Mouse (Mus musculus): ENCODE results near the gene Zswim5.
"Not testable (repeated sequence)": the region's sequence is repeated elsewhere in the genome, so short reads cannot be mapped to it uniquely, and the experiment has no call there.

Gene Zswim5

DNA sequence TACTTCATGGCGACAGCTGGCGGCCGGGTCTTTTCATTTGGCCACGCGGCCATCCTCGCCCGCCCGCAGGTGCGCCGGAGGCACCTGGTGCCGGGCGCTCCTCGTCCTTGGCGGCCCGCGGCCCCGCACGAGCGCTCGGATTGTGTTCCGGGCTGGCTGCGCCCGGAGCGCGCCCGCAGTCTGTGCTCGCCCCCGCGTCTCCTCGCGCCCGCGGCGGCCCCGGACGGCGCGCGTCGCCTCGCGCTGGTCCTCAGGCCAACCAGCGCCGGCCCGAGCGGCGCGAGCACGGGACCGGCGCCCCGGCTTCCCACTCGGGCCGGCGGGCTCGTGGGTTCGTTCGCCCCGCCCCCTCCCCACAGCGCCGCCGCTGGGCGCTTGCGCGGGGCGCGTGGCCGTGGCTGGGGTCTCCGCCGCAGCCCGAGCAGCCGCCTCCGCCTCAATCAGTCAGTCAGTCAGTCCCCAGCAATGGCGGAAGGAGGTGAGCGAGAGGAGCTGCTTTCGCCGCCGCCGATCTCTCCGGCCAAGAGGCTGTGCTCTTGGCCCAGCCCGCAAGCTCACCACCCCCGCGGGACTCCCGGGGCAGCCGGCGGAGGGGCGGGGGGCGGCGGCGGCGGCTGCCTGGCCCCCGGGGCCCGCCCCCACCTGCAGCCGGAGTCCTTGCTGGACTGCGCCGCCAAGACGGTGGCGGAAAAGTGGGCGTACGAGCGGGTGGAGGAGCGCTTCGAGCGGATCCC is at the start of gene Zswim5:
Gene Zswim5 (plus strand): TSS at position 382 of the 734 bp plus-strand sequence.
- peak; percentile 34 for DNase-seq (ENCODE audit: low spot score)

- DNase-seq (ENCODE audit: low spot score), result peak; percentile 58
Observed at GRCm38 (mm10) chr4:116827819-116828218, 49.4 kb upstream of the Zswim5 start.

DNA sequence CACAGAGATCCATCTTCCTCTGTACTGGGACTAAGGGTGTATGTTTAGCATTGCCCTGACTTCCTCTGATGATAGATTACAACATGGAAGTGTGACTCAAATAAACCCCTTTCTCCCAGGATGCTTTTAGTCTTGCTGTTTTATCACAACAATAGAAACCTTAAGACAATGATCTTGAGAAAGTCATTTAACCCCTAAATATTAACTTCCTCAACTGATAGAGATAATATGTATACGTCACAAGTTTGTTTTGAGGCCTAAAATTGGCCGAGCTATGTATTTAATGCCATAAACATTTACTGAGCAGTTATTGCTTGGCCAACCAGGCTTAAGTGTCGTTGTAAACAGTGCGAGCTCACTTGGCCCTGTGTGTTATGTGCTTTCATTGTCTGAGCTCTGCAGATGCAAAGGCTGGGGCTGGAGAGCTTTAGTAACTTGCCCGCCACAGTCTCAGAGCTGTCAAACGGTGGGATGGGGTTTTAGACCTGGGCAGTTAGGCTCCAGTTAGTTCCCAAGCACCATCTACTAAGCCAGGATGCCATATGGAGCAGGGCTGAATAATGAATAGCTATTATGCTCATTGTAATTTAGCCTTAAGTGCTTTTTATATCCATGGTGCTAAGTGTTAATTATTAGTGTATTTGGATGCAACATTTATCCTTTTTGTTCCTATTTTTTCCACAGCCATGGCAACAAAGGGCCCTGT is 47.7 kb upstream of the Zswim5 start:
- DNase-seq (ENCODE audit: low spot score), result no peak

- DNase-seq (ENCODE audit: low spot score), result no peak
Observed at GRCm38 (mm10) chr4:116830070-116830368, 47.2 kb upstream of the Zswim5 start.

DNA sequence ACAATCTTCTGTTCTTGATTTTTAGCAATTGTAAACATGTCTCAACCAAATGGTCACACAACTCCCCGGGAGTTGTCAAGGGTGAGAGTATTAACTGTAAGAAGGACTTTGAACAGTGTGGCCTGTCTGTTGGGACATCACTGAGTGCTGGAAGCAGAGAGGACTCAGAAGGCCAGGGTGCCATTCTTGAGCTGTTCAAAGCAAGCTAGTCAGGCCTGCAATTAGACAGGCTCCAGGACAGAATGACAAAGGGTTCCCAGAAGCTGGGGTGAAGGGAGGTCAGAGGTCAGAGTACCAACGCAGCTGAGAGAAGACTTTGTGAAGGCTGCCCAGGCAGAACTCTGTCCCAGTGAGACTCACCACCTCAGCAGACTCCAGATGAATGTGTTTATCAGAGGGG is 38.2 kb upstream of the Zswim5 start:
- no peak for DNase-seq (ENCODE audit: low spot score)

DNA sequence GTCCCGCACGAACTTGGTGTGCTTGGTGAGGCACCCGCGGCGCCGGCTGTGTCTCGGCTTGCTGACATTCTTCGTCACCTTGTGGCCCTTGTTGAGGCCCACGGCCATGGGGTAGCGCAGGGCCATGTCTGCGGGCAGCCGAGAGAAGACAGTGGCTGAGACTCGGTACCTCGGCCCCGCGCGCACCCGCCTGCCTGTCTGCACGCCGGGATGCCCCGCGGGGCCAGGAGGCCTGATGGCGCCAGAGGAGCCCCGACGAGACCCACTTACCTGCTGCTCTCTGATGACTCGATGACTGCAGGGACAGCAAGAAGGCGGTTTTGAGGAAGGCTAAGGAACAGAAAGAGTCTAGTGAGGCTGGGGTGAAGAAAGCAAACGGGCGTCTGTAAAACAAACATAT is 37.1 kb upstream of the Zswim5 start:
- DNase-seq (ENCODE audit: low spot score), result not testable (repeated sequence)

DNA sequence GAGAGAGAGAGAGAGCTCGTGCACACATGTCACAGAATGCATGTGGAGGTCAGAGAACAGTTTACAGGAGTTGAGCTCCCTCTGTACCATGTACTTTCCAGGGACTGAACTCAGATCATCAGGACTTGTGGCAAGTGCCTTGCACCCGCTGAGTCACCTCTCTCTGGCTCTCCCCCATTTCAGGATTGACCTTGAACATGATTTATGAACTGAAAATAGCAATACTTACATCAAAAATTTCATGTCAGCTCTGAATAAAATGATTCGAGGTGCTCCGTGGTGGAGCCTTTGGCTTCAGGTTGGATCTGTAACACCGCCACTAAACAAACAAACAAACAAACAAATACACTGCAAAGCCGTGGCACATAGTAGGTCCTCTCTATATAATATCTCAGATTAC is 36.3 kb upstream of the Zswim5 start:
- DNase-seq (ENCODE audit: low spot score), result no peak

GRCm38 (mm10) chr4:116844324-116844723 is 32.9 kb upstream of the Zswim5 start:
- no peak for DNase-seq (ENCODE audit: low spot score)

GRCm38 (mm10) chr4:116849901-116850300 is 27.3 kb upstream of the Zswim5 start:
- no peak for DNase-seq (ENCODE audit: low spot score)

DNA sequence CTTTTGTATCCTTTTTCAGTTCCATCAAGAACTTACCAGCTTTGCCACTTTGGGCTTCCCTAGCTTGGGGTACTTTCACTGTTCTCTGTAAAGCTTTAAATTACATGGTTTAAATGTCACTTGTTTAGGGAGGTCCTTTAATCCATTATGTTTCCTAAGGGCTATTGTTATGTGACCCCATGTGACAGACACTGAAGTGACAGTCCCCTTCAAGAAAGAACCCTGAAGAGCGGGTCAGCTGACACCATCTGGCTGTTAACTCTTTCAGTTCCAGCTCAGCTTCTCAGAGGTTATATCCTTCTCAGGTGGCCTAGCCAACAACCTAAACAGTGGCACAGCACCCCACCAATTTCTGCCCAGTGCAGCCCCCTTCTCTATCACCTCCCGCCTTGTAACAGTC is 22.9 kb upstream of the Zswim5 start:
- no peak for DNase-seq (ENCODE audit: low spot score)

GRCm38 (mm10) chr4:116857203-116857602 is 20.0 kb upstream of the Zswim5 start:
- no peak for DNase-seq (ENCODE audit: low spot score)

DNA sequence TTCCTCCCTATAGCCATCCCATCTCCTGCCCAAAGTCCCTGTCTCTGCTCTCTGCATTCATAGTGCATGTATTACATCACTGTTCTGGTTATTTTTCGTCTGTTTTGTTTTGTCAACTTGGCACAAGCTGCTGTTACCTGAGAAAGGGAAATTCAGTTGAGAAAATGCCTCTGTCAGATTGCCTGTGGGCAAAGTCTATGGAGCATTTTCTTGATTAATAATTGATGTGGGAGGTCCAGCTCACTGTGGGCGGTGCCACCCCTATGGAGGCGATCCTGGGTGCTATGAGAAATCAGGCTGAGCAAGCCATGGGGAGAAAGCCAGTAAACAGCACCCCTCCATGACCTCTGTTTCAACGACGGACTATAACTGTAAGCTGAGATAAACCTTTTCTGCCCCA is 17.5 kb upstream of the Zswim5 start:
- no peak for DNase-seq (ENCODE audit: low spot score)

GRCm38 (mm10) chr4:116862023-116862422 is 15.2 kb upstream of the Zswim5 start:
- DNase-seq (ENCODE audit: low spot score), result no peak

GRCm38 (mm10) chr4:116869898-116870297 is 7.3 kb upstream of the Zswim5 start:
- DNase-seq (ENCODE audit: low spot score), result no peak

DNA sequence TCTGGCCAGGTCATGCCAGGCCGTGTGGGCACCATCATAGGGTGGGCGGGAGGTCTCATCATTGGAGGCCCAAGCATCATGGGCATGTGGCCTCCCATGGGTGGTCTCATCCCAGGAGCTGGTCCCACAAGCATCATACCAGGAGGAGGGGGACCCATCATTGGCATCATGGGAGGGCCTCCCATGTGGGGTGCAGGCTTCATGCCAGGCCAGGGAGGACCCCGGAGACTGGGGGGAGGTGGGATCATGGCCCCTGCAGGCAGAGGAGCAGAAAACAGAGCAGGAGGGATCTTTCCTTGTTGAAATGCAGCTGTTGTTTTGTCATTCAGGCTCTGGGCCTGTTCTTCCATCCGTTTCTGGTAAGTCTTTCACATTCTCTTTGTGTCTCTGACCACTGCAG is 2.6 kb upstream of the Zswim5 start:
- no peak for DNase-seq (ENCODE audit: low spot score)

DNA sequence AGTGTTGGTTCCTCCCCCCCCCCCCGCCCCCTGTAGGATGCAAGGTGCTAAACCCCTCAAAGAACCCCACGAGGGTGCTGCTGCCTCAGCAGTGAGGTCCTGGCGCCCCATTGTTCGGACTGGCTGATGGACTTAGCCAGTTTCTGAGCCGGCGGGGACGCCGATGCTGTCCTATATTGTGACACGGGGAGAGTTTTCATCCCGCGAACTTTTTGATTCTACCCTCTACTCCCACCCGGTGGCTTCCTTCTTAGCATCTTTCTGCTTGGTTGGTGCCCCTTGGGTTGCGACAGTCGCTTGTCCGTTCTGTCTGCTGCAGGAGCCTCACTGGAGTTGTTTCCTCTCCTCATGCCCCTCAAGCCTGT is 564 bp upstream of the Zswim5 start:
- DNase-seq (ENCODE audit: low spot score), result no peak

GRCm38 (mm10) chr4:116877729-116878321 is 649 bp downstream of the Zswim5 start:
- no peak for DNase-seq (ENCODE audit: low spot score)

GRCm38 (mm10) chr4:116878491-116878890 is 1.3 kb downstream of the Zswim5 start:
- DNase-seq (ENCODE audit: low spot score), result no peak

- DNase-seq (ENCODE audit: low spot score), result no peak
Observed at GRCm38 (mm10) chr4:116882679-116883078, 5.5 kb downstream of the Zswim5 start.

- no peak for DNase-seq (ENCODE audit: low spot score)
Observed at GRCm38 (mm10) chr4:116894200-116895080, 17.3 kb downstream of the Zswim5 start.

DNA sequence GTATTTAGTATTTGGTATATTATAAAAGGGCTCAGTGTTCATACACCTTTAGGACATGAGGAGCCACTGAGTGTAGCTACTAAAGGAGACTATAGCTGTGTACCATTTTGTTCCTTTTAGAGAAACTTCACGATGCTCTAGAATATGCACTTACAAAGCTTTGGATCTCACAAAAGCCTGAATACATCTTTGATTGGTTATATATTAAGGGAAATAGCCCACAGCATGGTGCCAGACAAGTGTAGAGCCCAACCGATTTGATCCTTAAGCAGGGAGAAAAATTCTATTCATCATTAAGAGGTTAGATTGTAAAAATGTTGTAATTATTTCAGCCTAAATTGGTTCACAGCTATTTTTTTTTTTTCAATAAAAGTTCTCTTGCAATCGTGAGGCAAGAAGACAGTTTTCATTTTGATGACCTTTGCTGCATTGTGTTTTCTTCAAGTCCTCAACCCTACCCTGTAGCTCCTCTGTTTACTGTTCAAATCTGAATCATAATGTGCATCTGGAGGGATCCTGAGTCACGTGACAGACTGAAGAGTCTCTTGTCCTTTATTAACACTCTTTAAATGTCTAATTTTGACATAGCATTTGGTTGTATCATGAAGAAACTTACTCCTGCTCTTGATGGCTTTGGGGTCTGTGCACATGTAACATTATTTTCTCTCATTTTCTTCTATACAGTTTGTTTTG is 33.5 kb downstream of the Zswim5 start:
- DNase-seq (ENCODE audit: low spot score), result no peak

- no peak for DNase-seq (ENCODE audit: low spot score)
Observed at GRCm38 (mm10) chr4:116911202-116911601, 34.0 kb downstream of the Zswim5 start.

Data from T-cell, adult 2 months (primary cell).